Mouse (Mus musculus): ENCODE measurements around the gene Pde4a.

The Pde4a gene

DNA sequence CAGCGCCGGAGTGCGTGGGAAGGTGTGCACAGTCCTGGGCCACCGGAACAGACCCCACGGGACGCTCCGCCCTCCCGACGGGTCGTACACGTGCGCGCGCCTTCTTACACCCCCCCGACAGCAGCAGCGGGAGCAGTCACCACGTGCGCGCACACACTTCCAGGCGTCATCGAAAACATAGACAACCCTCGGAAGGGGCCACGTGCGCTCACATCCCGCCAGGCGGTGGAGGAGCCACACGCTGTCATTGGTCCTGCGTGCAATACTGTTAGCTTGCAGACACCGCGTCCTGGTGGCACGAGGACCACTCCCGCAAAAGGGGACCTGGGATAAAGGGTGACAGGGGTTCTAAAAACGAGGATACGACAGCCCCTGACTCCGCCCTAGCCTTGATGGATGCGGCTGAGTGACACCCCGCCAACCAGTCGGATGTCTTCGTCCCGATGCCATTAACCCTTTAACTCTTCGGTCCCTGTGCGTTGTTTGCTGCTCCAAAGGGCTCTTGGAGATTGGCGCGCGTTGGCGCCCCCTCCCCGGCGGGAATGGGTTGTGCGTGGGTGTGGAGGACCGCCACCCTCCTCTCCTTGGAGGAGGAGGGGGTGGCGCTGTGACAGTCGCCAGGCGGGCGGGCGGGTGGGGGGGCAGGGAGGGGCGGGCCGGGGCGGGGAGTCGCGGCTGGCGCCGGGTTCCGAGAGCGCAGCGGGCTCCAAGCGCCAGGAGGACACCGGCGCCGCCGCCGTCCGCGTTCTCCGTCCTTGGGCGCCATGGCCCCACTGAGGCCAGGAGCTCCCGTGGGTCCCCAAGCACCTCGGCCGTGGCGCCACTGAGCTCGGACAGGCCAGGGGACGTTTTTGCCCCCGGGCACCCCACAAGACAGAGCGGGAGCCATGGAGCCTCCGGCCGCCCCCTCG is at the start of gene Pde4a:
Gene Pde4a (plus strand): TSS at position 674 of the 911 bp plus-strand sequence.
- peak in 1 of 2 experiments; percentile 35 for DNase-seq

DNA sequence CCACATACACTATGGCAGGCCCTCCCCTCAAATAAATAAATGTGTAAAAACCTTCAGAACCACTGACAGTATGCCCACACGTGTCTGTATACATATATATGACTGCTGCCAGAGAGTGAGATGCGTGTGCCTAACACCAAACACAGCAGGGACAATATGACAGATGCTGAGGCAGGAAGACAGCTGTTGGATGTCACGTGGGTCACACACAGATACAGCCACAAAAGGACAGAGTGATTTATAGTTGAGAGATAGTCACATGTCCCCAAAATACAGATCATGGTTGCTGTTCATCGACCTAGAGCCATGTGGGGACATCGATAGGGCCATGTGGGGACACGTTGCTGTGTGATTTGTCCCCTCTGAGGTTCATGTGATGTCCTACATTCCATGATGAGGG is 48.4 kb upstream of the Pde4a start:
- DNase-seq, result no peak

DNA sequence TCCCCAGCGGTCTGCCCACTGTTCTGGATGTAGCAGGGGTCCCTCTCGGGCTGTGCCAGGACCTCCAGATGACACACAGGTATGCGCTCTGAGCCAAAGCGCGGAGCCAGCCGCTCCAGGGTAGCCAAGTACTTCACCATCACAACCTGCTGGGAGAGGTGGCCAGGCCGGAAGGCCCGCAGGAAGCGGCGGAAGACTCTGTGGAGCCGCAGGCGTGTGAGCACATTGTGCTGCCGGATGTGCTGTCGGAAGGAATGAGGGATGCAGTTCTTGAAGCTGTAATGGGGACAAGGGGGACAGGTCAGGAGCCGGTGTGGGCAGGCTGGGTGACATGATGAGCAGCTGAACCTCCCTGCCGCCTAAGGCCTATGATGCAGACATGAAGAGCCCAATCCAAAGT is 44.0 kb upstream of the Pde4a start:
- DNase-seq, result peak in 1 of 2 experiments; percentile 22

DNA sequence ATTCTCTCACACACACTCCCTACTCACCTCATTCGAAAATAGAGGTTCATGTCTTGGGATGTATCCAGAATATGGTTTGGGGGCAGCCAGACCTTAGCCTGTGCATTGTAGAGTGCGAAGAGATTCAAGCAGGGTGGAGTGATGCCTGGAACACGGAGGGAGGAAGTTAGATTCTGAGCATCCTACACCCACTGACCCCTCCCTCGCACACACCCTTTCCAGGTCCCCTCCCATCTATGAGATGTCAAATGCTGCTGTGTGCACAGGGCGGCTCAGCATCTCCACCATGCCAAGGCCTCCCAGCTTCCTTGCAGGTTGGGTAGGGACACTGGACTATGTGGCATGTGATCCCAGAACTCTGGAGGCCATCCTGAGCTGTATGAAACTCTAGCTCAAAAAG is 40.7 kb upstream of the Pde4a start:
- DNase-seq, result no peak

DNA sequence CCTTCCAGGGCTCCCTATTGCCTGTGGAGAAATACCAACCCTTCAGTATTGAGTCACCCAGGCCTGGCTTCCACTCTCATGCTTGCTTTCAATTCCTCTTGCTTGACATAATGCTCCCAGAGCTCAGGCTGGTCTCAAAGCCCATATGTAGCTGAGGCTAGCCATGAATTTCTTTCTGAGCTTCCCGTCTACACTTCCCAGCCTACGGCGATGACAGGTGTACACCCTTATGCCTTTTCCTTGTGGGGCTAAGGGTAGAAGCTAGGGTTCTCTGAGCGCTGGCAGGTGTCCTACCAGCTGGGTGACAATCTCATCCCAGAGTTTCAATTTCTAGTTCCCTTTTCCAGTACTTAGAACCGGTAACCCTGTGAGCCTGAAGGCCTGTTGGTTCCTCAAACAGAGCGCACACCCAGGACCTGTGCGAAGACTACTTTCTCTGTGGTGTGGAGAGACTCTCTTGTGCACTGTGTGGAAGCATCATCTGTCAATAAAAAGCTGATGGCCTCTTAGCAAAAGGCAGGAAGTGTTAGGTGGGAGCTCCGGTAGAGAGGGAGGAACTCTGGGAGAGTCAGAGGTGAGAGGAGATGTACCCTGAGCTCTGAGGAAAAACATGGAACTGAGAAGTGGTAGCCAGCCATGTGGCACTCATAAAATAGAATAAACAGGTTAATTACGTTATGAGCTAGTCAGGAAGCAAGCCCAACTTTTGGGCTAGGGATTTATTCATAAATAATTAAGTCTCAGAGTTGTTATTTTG is 39.8 kb upstream of the Pde4a start:
- no peak for DNase-seq

DNA sequence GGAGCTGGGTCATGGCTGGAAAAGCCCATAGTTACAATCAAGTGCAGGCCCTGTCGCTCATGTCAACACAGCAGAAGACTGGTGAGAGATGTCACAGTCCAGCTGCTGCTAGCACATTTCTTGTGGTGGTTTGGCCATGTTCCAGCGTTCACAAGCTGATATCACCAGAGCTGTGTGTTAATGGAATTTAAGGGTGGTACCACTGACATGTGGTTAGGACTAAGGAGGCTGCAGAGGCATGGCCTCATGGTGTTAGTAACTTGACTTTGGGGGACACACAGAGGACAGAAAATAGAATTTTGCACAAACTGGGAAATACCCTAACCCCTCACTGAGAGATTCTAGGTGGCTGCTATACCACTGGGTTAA is 39.3 kb upstream of the Pde4a start:
- DNase-seq, result no peak

DNA sequence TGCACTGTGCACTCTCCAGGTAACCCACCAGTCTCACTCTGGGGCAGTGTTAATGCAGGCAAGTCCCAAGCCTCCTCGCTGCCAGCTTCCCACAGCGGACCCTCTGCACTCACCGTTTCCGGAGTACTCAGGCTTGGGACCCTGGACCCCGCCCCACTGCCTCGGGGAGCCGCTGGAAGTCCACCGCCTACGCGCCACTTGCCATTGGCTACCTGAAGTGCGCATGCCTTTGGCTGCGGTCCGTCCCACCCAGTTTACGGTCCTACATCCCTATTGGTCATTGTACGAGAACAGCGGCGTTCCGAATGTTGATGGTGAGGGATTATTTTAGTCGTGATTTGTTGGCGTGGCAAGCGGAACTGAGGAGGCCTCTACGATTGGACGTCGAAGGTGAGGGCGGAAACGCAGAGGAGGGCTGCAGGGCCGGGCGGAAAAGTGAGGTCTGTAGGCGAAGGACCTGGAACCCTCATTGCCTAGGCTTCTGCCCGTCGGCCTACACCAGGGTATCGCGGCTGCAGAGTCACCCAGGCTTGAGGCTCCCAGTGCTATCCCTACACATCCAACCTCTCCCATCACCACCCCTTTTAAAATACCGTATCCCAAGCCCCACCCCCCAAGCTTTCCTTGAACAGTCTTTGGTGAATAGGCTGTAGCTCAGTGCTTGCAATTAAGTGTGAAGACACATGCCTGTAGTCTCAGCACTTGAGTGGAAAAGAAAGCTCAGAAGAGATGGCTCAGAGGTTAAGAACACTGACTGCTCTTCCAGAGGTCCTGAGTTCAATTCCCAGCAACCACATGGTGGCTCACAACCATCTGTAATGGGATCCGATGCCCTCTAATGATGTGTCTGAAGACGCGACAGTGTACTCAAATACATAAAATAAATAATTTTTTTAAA is 34.2 kb upstream of the Pde4a start, which contains the start of gene Tyk2:
Gene Tyk2 (minus strand): TSS at position 185 of the 898 bp plus-strand sequence.
- peak; percentile 95 to 97 for DNase-seq

DNA sequence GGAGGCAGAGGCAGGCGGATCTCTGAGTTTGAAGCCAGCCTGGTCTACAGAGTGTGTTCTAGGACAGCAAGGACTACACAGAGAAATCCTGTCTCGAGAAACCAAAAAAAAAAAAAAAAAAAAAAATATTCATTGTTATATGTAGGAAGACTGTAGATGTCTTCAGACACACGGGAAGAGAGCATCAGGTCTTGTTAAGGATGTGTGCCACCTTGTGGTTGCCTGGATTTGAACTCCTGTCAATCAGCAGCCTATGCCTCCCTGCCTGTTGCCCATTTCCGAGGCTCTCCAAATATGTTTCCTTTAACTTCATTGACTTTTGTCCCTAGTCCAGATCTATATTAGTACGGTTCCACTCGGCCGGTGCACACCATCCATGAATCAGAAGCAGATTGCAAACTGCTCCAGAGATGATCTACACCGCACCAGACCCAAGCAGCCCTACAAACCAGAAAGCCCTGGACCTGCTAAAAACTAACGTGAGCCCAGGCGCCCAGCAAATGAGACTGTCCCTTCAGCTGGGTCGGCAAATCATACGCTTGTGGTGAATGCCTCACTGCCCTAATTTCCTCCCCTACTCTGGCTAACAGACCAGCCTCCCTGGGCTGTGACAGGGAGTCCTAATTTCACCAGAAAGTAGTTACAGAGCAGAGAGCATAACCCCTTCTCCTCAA is 33.3 kb upstream of the Pde4a start:
- DNase-seq, result peak in 1 of 2 experiments; percentile 43

DNA sequence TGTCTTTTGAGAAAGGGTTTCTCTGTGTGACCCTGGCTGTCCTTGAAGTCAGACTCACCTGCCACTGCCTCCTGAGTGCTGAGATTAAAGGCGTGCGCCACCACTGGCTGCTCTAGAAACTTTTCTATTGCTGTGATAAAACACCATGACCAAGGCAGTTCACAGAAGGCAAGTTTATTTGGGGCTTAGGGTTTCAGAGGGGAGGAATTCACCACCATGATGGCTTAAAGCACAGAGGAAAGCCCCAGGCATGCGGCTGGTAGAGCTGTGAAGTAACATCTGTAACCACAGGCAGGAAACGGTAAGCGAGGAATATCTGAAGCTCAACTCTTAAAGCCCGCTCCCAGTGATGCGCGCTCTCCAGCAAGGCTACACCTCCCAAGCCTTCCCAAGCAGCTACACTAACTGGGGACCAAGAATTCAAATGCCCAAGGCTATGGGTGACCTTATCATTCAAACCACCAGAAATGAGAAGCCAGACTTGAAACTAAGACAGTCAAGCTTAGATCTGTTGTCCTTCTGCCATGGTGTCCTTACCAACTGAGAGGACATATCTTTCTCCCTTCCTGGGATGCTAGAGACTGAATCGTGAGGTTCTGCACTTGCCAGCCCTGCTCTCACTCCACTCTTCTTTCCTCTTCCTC is 32.3 kb upstream of the Pde4a start:
- no peak for DNase-seq

DNA sequence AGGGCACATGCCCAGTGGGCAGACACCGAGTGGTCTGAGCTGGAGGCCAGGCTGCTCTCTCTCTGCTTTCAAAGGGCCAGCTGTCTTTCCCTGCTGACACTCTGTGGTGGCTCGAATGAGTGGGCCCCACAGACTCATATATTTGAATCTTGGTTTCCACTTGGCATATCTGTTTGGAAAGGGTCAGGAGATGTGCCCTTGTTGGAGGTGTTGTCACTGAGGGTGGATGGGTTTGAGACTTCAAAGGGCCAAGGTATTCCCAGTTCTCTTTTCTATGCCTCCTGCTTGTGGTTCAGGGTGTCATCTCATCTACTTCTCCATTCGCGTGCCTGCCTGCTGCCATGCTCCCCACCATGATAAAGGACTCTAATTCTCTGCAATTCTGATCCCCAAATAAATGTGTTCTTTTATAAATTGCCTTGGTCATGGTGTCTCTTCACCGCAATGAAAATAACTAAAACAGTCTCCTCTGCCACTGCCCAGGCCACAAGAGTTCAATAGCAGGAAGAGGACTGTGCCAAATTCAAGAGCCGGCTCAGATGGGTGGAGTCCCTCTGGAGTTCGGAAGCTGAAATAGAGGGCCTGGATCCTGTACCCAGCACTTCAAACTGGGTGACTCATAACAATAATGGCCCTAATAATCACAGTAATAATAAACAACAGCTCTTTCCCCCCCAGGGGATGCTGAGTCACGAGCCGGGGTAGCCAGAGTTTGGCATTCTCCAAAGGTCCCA is 30.8 kb upstream of the Pde4a start:
- peak; percentile 36 to 62 for DNase-seq

DNA sequence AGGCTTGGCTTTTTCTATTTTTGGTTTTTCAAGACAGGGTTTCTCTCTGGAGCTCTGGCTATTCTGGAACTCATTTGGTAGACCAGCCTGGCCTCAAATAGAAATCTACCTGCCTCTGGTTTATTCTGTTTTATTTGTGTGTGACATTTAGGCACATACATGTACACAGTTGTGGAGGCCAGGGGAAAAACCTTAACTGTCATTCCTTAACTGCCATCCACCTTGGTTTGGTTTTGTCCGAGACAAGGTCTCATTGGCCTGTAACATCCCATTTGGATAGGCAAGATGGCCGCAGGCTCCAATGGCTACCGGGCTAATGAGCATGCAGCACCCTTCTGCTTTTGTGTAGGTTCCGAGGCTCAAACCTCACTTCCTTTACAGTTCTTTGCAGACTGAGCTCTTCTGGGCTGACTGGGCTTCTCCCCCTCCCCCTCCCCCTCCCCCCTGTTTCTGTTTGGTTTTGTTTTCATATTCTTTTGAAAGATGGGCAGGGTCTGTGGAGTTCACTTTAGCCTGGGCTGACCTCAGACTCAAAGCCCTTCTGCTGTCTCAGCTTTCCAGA is 30.1 kb upstream of the Pde4a start:
- no peak for DNase-seq

DNA sequence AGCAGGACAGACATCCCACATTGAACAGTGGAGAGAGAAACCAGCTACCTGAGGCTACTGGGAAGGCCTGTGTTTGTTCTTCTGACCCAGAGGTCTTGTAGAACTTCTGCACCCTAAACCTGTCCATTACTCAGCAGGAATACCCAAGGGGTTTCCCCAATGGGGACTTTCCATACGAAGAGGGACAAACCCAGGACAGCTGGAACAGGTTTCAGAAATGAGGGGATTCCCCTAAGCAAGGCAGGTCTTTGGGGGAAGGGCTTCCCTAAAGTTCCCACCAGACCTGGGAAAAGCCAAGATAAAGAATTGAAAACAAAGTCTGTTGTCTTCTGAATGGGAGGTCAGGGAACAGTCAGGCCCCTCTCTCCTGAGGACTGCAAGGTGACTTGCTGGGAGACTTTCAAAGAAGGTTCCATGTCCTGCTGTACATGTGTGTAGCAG is 29.6 kb upstream of the Pde4a start:
- DNase-seq, result no peak

DNA sequence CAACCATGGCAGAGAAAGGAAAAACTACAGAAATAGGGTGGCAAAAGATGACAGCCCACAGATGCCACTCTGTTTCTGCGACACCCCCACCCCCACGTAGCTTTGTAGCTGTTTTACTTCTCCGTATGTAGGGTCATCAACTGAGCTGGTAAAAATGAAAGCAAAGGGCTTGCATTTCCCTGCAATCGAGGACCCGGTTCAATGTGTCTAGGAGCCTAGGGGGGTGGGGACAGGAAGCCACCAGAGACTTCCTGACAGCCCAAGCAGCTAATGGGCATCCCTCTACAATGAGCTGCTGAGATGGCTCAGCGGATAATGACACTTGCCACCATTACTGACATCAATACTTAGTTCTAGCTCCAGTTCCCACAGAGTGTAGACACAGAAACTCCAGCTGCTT is 29.1 kb upstream of the Pde4a start:
- no peak for DNase-seq

DNA sequence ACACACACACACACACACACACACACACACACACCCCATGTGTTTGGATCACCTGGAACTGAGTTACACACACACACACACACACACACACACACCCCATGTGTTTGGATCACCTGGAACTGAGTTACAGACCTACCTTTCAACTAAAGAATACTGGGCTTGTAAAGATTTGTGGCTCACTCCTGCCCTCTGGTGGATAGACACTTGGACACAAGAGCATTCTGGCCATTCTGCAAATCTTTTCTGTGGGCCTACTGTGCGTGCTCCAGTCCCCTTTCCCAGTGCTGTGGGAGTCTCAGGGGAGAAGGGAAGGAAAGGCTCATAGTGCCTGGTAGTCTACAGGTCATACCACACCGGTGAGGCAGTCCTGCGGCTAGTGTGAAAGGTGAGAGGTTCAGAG is 28.3 kb upstream of the Pde4a start:
- peak in 1 of 2 experiments; percentile 70 for DNase-seq

DNA sequence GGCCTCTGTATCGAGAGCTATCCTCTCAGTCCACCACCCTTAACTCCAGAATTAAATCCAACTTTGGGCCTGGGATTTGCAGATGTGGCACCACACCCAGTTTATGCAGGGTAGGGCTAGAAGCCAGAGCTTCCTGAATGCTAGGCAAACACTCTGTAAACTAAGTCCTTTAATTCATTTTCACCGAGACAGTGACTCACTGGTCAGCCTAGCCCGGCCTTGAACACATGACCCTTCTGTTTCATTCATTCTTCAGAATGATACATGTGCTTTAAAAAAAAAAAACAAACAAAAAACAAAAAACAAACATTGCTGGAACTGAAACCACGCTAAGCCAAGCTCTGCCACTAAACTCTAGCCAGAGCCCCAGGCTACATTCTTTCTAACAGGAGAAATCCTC is 27.1 kb upstream of the Pde4a start:
- no peak for DNase-seq

DNA sequence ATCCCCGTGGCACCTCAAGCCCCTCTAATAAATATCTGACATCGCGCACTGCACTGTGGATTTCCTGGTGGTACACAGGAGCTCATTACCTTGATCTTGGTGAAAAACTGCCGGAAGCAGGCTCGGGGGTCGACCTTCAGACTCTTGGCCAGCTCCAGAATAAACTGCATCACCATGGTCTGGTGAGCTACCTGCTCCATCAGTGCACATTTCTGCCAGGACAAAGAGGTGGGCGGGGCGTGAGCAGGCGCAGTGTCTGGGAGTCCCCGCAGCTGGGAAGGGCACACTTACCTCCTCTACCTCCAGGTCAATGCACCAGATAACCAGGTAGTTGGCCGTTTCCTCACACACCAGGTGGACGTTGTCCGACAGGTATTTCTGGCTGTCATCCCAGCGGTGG is 23.6 kb upstream of the Pde4a start:
- DNase-seq, result no peak

DNA sequence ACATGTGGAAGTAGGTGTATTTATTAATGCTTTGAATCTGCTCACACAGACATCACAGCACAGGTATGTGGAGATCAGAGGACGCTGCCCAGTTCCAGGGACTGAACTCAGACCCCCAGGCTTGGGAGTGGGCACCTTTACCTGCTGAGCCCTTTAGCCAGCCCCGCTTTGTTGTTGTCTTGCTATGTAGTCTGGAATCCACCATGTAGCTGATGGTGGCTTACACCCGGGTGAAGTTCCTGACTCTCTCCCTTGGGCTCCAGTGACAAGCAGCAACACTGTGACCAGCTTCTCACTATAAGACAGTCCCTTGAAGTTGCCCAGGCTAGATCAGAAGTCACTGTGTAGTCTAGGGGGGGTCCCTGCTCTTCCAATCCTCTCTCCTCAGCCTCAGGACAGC is 21.2 kb upstream of the Pde4a start:
- DNase-seq, result no peak

DNA sequence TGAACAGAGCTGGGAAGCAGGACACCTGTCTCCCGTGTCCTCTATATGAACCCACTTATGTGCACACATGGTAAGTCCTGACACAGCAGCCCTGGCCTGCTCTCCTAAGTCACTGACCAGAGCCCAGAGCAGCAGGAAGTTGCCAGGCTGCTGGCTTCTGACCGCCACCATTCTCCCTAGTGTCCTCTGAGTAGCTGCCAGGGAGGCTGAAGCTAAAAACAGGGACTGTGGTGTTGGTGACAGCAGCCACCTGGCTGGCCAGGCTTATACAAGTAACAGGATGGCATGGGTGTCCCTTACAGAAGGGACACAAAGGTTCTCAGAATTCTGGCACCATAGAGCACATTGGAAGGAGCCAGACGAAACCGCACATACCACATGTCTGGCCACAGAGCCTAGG is 20.1 kb upstream of the Pde4a start:
- DNase-seq, result no peak

DNA sequence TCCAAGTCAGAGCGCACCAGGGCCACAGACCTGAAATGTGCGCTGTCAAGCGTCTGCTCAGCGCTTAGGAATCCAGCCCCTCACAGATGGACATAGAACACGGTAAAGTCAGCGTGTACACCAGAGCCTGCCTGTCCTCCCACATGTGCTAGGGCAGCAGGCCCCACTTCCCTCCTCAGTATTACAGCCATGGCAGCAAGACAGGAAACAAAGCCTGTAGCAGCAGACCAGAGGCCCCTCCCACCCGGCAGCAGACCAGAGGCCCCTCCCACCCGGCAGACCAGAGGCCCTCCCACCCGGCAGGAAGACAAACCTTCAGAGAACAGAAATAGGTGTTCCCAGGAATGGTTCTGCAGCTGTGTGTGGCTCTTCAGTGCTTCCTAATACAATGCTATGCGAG is 18.8 kb upstream of the Pde4a start:
- DNase-seq, result no peak

DNA sequence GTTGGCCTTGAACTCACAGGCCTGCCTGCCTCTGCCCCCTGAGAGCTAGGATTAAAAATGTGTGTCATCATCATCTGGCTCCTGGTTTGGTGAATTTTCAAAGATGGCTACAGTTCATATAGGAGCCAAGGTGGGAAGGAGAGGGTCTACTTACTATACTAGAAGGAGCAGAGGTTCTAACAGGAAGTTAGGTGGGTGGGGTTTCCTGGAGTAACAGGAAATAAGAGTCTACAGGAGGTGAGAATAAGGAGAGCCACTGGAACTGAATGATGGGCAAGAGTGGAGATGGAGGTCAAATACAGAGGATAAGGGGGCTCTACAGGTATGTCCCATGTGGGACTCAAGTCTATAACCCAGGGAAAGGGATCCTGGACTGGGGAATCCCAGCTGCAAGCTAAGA is 17.1 kb upstream of the Pde4a start:
- DNase-seq, result no peak
